Mouse (Mus musculus) spleen, adult 2 months (tissue): ENCODE results near the gene Clca4a.

Experiments
- CTCF ChIP-seq: fragments of 200-500 bp; IDR thresholded peaks from 2 replicates; pipeline ENCODE4 v1.5.1; 2011; ENCODE audit warnings: mild to moderate bottlenecking, inconsistent platforms; ENCODE audit not compliant: insufficient read depth, insufficient read length, insufficient replicate concordance; ENCODE audit errors: extremely low read depth
- POLR2A ChIP-seq: fragments of 200-500 bp; IDR thresholded peaks from 2 replicates; pipeline ENCODE4 v1.6.1; 2011; ENCODE audit warnings: low read depth, low read length, inconsistent platforms

DNA sequence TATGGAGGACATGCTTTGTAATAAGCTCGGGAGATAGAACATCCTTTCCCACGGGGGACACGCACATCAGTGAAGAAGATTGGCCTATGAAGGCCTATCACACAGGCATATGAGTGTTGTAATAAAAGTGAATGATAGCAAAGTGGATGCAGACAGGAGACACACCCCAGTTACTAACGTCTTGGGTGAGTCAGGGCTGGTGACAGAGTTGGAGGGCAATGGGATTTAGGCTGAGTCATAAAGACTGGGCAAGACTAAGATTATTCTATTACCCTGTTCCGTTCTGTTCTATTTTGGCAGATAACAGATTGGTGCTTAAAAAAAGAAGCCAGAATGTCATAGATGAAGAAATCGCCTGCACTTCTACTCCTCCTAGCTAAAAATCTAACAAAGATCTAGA is 5.7 kb upstream of the Clca4a start:
- no peak for TF ChIP-seq POLR2A
- no peak for TF ChIP-seq CTCF
